Mouse (Mus musculus) spleen, adult 12 weeks (tissue): Measurements from ENCODE around the gene Tas1r3.

Experiments
- DNase-seq: peaks from one replicate; pipeline ENCODE4 v3.0.0; 2022; ENCODE audit warnings: low spot score

Tas1r3 gene

DNA sequence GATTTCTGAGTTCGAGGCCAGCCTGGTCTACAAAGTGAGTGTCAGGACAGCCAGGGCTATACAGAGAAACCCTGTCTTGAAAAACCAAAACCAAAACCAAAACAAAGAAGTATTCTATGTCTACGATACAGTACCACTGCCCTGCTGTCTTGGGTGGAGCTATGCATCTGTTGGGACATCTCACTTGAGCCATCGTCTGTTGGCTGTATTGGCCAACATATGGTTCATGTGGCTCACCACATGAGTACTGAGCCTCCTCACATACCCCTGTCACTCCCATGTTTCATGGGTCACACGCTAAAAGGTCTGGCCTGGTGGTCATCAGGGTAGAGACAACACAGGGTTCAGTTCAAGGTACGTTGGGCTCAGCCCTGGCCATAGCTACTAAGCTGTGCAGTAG, 23.2 kb upstream of the Tas1r3 start:
- no peak for DNase-seq

DNA sequence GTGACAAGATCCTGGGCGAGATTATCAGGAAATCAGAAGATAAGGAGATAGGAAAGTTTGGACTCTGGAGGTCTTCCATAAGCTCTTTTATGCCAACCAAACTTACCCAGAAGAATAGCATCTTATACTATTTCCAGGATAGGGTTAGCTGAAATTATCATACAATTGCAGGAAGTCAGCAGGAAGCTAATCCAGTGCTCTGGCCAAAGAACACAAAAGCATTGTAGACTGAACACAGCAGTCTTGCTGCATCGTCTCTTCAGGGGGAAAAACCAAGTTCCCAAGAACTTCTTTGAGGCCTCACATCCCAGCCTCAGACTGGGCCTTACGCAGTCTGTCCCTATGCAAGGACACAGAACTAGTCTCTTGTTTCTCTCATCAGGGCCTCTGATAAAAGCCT, 20.4 kb upstream of the Tas1r3 start:
- DNase-seq: no peak

DNA sequence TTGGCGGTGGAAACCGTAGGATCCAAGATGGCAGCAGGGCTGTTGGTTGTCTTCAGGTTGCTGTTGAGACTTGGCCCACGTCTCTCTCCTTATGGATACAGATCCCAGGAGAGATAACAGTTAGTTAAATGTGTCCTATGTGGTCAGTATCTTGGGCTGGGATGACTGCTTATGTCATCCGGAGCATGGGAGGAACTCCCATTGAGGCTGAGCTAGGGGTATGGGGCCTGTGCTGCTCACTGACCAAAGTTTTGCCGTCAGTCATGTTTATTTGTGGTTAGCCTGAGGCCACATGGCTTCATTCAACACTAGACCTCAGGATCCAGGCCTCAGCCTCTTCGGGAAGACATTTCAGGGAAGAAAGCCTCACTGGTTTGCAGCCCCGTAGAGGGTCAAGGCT, 8.2 kb upstream of the Tas1r3 start:
- no peak for DNase-seq

DNA sequence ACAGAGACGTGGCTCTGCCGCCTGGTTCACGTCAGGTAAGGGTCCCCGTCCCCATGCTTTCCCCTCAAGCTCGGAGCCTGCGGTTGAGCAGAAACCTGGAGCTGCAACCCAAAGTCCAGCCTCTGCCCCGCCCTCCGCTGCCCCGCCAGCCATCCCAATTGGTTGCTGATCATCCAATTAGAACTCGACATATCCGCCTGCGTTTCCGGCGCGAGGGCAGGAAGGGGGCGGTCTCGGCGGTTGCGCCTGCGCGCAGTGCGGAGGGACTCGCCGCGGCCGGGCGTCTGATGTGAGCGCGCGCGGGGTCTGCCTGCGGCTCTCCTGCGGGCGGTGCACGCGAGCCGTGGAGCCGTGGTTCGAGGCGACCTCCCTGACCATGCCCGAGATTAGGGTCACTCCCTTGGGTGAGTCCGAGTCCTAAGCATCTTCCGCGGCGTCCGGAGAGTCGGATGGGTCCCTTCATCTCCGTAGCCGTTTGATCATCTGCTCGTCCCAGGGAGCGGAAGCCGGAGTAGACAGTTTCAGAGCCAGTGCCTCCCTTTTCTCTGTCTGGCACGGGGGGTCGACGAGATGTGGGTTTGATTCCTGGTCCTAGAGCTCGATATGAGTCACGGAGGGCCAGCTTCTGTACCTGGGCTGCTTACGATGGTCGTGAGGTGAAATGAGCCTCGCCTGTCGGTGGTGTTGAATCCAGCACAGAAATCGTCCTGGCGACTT, 6.3 kb upstream of the Tas1r3 start, which contains the start of the genes Cptp and Ints11:
Gene Cptp (minus strand): TSS at position 124 of the 717 bp plus-strand sequence.
Gene Ints11 (plus strand): TSS at position 230 of the 717 bp plus-strand sequence.
- DNase-seq: peak; percentile 90

DNA sequence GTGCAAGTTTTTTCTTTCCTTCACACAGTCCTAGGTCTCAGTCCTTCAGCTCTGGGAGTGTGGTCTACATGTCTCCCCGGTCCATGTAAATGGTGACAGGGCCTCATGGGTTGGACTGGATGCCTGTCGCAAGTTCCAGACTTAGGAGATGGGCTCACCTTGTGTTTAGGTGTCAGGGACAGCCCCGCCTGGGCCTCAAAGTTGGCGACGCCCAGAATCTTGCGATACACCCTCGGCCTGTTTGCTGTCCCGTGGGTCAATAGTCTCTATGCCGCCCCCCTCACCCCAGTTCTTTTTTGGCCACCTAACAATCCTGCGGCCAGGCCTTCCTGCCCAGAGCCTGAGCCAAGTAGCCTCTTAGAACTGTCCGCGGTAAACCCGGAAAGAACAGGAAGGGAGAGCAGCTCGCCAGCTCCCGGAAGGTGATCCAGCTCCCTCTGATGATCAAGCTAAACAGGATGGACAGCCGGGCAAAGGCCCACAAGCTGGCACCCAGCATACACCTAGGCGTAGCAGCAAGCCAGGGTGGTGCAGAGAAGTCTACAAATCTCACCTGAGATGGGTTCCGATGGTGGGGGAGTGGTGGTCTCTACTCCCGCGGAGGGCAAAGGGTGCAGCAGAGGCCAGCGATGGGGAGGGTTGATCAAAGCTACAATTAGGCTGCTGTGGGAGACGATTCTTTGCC, 5.6 kb upstream of the Tas1r3 start:
- DNase-seq: no peak

DNA sequence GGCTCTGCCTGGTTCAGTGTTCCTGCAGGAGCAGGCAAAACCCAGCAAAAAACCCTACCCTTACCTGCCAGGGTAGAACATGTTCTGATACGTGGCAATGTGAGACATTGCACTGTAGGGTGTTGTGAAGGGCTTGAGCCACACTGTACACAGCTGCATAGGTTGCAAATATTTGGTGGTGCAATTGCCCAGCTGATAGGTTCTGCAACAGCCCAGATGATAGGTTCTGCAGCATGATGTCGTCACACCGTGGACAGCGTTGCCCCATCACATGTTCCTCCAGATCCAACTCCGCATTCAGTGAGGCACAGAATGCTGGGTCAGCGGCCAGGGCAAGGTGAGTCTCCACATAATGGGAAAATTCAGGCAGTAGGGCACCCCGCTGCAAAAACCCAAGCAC, 1.4 kb downstream of the Tas1r3 start:
- DNase-seq: no peak

DNA sequence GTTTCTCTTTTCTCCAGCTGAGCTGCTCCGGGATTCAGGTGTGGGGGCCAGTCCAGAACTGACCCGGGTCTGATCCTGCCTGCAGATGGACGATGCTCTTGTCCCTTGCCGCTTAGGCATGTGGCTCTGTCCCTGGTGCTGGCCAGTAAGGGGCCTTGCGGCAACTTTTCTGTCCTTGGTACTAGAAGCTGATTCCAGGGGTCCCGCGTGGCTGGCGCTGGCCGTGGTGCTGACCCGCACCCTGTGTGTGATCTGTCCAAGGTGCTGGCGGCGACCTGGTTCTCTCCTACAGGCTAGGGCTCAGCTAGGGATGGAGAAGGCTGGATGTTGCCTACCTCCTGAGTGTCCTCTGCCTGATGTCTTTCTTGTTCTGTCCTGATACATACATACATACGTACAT, 3.8 kb downstream of the Tas1r3 start:
- no peak for DNase-seq

DNA sequence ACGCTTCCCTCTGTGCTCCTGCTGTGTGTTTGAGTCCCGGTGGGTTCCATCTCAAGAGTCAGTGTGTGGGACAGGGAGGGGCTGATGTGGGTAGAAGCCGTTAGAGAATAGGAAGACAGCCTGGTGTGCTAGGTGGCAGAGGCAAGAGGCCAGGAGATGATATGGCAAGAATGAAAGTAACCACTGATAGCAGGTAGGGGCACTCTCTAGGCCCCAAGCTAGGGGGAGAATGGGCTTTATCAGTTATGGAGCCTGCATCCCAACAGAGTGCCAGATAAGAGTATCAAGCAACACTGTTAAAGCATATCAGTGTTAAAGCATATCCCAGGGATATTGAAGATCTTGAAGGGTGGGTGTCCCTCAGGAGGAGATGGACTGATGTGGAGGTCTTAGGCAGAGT, 6.3 kb downstream of the Tas1r3 start:
- no peak for DNase-seq

DNA sequence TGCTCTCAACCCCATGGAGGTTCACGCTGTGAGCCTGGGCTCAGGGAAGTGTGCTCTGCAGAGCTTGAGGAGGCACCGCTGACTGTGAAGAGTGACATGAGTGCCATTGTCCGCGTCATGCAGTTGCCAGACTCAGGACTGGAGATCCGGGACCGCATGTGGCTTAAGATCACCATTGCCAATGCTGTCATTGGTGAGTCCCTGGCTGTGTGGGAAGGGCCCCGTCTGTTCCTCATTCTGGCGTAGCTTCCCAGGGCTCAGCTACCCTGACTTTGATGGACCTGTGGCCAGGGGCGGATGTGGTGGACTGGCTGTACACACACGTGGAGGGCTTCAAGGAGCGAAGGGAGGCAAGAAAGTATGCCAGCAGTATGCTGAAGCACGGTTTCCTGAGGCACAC, 7.1 kb downstream of the Tas1r3 start:
- no peak for DNase-seq

DNA sequence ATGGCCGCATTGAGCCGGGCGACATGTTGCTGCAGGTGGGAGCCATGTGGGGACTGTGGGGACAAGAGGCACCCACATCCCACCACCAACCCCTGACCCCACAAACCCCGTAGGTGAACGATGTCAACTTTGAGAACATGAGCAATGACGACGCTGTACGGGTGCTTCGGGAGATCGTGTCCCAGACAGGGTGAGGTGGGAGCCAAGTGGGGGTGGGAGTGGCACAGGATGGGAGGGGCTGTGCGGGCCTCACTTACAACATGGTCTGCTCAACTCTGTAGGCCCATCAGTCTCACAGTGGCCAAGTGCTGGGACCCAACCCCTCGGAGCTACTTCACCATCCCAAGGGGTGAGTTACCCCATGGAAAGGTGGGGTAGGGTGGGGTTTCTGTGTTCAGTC, 8.2 kb downstream of the Tas1r3 start:
- no peak for DNase-seq

DNA sequence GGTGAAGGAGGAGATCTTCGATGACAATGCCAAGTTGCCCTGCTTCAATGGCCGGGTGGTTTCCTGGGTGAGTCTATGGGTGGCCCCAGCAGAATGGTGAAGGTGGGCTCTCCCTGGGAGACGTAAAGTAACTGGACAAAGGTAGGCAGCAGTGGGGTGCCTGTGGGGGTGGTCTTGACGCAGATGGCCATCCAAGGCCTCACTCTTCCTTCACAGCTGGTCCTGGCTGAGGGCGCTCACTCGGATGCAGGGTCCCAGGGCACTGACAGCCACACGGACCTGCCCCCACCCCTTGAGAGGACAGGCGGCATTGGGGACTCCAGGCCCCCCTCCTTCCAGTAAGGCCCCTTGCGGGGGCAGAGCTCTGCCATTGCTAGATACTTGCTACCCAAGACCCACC, 9.7 kb downstream of the Tas1r3 start:
- DNase-seq: no peak

DNA sequence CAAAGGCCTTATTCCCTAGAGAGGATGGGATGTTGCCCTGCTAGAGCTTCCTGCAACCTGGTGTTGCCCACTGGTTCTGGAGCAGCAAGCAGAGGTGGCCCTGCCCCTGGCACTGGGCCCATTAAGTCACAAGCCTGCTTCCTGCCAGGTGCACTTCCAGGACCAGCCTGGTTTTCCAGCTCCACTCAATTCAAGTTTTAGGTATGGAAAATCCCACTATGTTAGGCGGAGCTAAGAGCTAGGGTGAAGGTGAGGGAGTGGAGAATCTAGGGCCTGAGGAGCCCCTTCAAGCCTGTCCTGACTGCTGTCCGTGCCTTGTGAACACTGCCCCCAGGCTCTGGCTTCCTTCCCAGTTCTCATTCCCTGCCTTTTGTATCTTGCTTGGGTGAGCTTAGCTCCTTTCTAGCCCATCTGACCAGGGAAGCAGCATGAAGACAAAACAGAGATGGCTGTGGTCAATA, 11.2 kb downstream of the Tas1r3 start:
- no peak for DNase-seq

DNA sequence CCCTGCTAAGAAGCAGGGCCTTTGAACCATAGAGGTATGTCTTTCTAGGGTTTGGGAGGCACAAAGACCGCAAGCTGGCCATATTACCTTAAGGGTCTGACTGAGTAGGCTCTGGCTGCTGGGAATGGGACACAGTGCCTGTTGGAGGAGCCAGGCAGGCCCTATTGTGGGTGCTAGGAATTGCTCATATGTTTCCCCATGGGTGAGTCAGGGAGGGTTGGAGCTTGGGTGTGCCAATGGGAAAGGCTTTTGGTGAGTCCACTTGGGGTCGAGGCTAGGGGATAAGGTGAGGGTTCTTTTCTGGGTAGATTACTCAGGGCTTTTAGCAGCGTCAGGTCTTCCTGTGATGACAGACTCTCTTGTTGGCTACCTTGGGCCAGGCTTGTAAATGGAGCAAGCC, 11.8 kb downstream of the Tas1r3 start:
- no peak for DNase-seq

DNA sequence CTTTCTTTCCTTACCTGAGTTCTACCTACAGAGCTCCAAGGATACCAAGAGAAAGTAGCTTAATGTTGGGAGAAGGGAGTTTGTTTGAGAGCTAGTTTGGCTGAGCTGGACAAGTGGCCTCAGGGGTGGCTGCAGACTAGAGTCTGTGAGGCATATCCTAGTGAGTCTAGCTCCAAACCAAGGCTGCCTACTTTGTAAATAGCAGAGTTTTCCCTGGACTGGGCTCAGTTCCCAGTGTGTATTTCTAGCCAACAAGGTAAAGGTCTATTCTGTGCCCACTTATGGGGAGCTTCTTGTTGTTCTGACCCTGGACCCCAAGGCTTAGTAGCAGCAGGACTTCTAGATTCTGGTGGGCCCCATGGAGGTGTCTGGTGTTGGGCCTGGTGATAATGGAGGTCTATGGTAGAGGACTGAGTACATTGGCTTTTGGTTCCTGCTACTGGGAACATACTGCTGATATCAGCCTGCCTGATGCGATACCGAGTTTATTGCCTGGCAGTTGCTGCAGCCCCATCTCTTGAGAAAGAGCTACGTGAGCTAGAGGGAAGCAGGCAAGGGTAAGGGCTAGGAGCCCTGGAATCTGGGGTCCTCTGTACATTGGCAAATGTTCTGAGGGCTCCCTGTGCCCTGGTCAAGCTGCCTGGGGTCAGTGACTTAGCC, 13.2 kb downstream of the Tas1r3 start:
- no peak for DNase-seq

DNA sequence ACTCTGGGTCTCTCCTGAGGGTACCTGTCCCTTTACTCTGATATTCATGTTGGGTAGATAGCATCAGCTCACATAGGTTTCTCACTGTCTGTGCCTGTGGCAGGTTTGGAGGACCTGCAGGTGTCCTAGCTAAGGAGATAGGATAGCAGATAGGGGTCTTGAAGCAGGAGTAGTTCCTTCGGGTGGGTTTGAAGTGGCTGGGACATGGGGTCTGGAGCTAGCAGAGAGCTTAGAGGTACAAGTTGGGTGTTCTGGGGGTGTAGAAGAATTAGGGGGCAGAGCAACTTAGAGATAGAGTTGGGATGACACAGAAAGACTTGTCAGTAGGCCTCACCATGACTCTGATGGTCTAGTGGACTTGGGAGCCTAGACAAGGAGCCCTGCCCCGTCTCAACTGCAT, 13.8 kb downstream of the Tas1r3 start:
- no peak for DNase-seq

DNA sequence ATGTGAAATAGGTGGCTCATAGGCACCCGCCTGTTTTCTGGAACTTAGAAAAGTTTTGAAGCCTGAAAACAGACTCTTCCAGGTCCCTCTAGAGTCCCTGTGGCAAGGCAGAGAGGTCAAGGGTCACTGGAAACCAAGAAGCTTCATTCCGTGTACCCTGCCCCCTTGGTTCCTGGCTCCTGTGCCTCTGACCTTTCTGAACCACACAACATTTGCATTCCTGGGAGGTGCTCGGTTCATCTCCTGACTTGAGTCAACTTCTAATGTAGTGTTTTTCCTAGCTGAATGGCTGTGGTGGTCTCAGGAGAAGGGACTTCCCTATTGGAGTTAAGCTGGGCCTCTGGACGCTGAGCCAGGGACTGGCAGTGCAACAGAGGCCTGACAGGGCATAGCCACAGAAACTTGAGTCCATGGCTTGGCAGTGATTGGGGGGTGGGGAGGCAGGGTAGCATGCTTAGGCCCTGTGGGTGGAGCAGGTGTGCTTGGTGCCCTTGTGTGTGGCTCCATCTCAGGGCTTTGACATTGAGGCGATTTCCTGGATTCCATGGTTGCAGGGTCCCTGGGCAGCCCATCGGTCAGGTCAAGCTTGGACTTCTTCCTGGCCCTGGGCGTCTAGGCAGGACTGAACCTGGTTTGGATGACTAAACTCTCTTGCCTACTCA, 14.6 kb downstream of the Tas1r3 start:
- DNase-seq: no peak

DNA sequence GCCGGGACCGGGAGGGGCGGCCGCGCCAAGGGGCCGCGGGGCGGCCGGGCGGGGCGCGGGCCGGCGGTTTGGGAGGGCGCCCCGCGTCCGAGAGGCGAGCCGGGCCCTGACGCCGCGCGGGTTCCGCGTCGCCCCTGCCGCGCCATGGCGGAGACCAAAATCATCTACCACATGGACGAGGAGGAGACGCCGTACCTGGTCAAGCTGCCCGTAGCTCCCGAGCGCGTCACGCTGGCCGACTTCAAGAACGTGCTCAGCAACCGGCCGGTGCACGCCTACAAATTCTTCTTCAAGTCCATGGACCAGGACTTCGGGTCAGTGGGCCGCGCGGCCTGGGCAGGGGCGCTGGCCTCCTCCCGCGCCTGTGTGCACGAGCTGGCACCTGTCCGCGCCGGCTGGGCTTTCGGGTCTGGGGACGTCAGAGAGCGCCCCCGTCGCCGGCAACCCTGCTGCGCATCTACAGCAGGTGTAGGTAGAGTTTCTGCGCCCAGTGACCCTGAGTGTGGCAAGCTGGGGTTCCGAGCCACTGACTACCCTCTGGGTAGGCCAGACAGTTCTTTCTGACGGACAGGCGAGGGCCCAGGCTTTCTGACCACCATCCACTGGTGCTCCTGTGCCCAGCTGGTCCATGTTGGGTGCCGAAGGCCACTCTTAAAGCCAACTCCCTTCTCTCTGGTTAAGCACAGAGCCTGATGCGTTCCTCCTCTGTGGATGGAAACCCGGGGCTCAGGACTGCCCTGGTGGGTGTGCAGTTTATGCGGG, 15.4 kb downstream of the Tas1r3 start:
- no peak for DNase-seq

DNA sequence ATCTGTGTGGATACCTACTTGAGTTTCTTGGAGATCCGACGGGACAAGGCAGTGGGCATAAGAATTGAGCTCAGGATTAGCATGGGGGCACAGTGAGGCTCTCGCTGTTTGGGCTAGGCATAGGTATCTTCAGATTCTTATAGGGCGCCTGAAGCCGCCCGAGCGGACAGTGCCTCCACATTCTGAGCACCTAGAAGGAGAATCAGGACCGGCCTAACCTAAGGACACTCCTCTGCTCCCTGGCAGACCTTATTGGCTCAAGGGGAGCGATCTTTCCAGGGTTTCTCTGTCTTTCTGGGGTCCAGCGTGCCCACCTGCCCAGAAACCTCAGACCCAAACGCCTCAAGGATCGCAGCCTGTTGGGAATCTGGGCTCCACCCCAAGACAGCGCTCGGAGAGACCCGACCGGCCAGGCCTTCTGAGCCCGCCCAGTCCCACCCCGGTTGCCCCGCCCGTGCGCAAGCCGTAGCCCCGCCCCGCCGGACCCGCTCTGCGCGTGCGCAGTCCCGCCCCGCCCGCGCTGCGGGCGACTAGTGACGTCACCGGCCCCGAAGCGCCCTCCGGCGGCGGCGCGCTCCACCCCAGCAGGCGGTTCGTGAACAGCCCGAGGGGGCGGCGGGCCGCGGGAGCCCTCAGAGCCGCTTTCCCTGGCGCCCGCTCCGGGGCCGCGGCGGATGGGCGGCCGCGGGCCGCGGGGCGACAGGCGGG, 16.1 kb downstream of the Tas1r3 start, which contains the start of gene Dvl1:
Gene Dvl1 (plus strand): TSS at position 532 of the 708 bp plus-strand sequence.
- DNase-seq: peak; percentile 94

DNA sequence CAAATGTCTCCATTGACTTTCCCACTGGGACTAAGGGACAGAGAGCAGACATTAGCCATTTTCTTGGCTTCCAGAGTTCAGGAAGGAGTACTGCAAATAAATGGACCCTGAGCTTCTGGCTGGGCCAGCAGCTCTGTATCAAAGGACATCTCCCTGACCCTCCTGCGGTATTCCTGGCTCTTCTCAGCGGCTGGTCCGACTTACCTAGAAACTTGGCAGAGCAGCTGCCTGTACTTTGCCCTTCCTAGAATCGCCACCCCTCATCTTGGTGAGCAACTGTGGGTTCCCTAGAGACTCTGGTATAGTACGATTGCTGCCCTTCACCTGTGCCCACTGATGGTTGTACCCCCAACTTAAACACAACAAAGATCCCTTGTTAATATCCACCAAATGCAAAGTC, 19.9 kb downstream of the Tas1r3 start:
- no peak for DNase-seq

DNA sequence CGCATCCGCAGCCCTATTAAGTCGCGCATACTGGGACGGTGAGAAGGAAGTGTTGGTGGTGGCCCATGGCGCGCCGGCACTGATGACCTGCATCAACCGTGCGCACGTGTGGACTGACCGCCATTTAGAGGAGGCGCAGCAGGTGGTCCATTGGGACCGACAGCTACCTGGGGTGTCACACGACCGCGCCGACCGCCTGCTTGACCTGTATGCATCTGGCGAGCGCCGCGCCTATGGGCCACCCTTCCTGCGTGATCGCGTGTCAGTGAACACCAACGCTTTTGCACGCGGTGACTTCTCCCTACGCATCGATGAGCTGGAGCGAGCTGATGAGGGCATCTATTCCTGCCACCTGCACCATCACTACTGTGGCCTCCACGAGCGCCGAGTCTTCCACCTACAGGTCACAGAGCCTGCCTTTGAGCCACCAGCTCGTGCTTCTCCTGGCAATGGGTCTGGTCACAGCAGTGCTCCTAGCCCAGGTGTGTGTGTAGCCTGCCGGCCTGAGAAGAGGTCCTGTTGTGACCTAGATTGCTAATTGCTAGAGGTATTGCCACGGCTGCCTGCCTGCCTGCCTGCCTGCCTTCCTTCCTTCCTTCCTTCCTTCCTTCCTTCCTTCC, 21.4 kb downstream of the Tas1r3 start:
- DNase-seq: no peak

DNA sequence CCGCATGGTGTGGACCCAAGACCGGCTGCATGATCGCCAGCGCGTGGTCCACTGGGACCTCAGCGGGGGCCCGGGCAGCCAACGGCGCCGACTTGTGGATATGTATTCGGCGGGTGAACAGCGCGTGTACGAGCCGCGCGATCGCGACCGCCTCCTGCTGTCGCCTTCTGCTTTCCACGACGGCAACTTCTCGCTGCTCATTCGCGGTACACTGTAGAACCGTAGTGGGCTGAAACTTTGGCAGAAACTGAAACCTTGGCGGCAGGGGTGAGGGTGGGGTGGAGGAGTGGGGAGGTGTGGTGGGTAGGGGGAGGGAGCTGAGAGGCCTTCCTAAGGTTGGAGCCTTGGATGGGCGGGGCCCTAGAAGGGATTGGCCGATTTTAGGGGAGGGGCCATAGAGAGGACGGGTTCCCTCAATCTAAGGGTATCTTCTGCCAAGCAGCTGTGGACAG, 22.1 kb downstream of the Tas1r3 start:
- peak; percentile 59 for DNase-seq
